Mouse (Mus musculus): ENCODE results near the gene Lpp.

- TF ChIP-seq POLR2A (IDR thresholded peaks at IDR 0.05; ENCODE audit: low read depth, low read length): no peak
- no peak for TF ChIP-seq CTCF (IDR thresholded peaks at IDR 0.05; ENCODE audit: borderline replicate concordance, insufficient read depth, low read length)
Observed at GRCm38 (mm10) chr16:24396504-24396903, 3.2 kb downstream of the Lpp start.
